Mouse (Mus musculus) liver, postnatal 0 days (tissue): ENCODE measurements around the gene Acrbp. TPM values are rescaled to one million over a fixed set of nuclear protein-coding genes. Genes with fewer than 3 reads are reported as not detected.

Experiments used
- ATAC-seq: fragments of 200-750 bp; cut with Nextera tagmentation; 2 replicates; pipeline ENCODE4 v1.8.0; 2017; ENCODE audit warnings: mild to moderate bottlenecking, moderate library complexity
- DNase-seq: peaks from one replicate; pipeline ENCODE4 v3.0.0-alpha.2; 2016
- H3K27ac ChIP-seq: fragments of 300-500 bp; sonication (generic); 2 replicates; pipeline ENCODE4 v1.5.1; 2014; ENCODE audit warnings: antibody characterized with exemption, moderate library complexity, mild to moderate bottlenecking, low read depth
- H3K27me3 ChIP-seq: fragments of 300-500 bp; sonication (generic); 2 replicates; pipeline ENCODE4 v1.6.1; 2014; ENCODE audit warnings: low read length, control low read depth, mixed read lengths; ENCODE audit not compliant: insufficient read depth
- H3K36me3 ChIP-seq: fragments of 300-500 bp; sonication (generic); replicated peaks from 2 replicates; pipeline ENCODE4 v1.6.1; 2014; ENCODE audit warnings: mild to moderate bottlenecking, control low read depth, low read length, moderate library complexity, mixed read lengths; ENCODE audit not compliant: insufficient read depth
- H3K4me1 ChIP-seq: fragments of 300-500 bp; sonication (generic); 2 replicates; pipeline ENCODE4 v1.6.1; 2014; ENCODE audit warnings: antibody characterized with exemption, mild to moderate bottlenecking, control low read depth; ENCODE audit not compliant: insufficient read depth
- H3K4me2 ChIP-seq: fragments of 300-500 bp; sonication (generic); 2 replicates; pipeline ENCODE4 v1.6.1; 2014; ENCODE audit warnings: low read depth, mild to moderate bottlenecking, low read length, moderate library complexity, mixed read lengths
- H3K4me3 ChIP-seq: fragments of 300-500 bp; sonication (generic); 2 replicates; pipeline ENCODE4 v1.5.1; 2014; ENCODE audit warnings: low read depth, low read length
- H3K9ac ChIP-seq: fragments of 300-500 bp; sonication (generic); replicated peaks from 2 replicates; pipeline ENCODE4 v1.6.1; 2014; ENCODE audit warnings: mild to moderate bottlenecking, moderate library complexity
- H3K9me3 ChIP-seq: fragments of 300-500 bp; sonication (generic); 2 replicates; pipeline ENCODE4 v1.6.1; 2016; ENCODE audit warnings: mild to moderate bottlenecking, control low read depth, low read length, mixed read lengths
- CTCF ChIP-seq: sonication (generic); IDR thresholded peaks from 2 replicates; pipeline ENCODE4 v1.5.1; 2016; ENCODE audit warnings: antibody characterized with exemption, low read depth
- EP300 ChIP-seq: IDR thresholded peaks from 2 replicates; pipeline ENCODE4 v1.6.1; 2016; ENCODE audit warnings: antibody characterized with exemption, low read depth, mild to moderate bottlenecking
- WGBS: fragments of 180-500 bp; shearing (Covaris S2); extraction: QIAGEN DNeasy Blood & Tissue Kit; methylation state at CpG from one replicate; pipeline ENCODE4 v1.1.7; 2014; ENCODE audit not compliant: insufficient replicate concordance; 5-methylcytosine and 5-hydroxymethylcytosine counted together
- polyA plus RNA-seq: library from polyadenylated mRNA; unstranded; fragments of >200 nt; fragmentation: Nextera tagmentation; extraction: Ambion mirVana; gene quantifications from 2 replicates; pipeline ENCODE4 v1.2.1, GENCODE M21; 2015

The Acrbp gene
- polyA plus RNA-seq, 1 experiment from 2014 or later = 2.0 TPM

GRCm38 (mm10) chr6:125073825-125074224, 24.3 kb downstream of the Acrbp start:
- H3K4me3 ChIP-seq = no peak overlapping the region
- H3K36me3 ChIP-seq = no peaks in the 10 kb centered on the region
- ATAC-seq (no peak), DNase-seq (no peak)
- H3K9me3 ChIP-seq = no peaks in the 10 kb centered on the region
- no peak overlapping the region for H3K9ac ChIP-seq
- TF ChIP-seq CTCF = no peak
- TF ChIP-seq EP300 = no peak
- 47% methylated on average over 8 of the region's 8 CpGs for WGBS
- H3K4me1 ChIP-seq = peaks cover 17% of the 10 kb centered on the region
- H3K4me2 ChIP-seq = no peak overlapping the region
- no peak overlapping the region for H3K27ac ChIP-seq
- no peaks in the 10 kb centered on the region; the same call in 1 of the 2 replicates for H3K27me3 ChIP-seq

- whole genome bisulfite sequencing = 67% methylated on average over 25 of the region's 25 CpGs
- 0 out of 2 replicates have a peak, but pooled peaks cover 8% of the 10 kb centered on the region for H3K4me1 ChIP-seq
- H3K9me3 ChIP-seq = no peaks in the 10 kb centered on the region
- H3K4me3 ChIP-seq = peak overlapping the region; percentile 29; the same call in 1 of the 2 replicates
- H3K27ac ChIP-seq = no peak overlapping the region
- TF ChIP-seq CTCF (no peak), EP300 (no peak)
- no peaks in the 10 kb centered on the region for H3K36me3 ChIP-seq
- H3K27me3 ChIP-seq = no peaks in the 10 kb centered on the region
- DNase-seq (no peak), ATAC-seq (no peak)
- peak overlapping the region; percentile 21; the same call in 1 of the 2 replicates for H3K9ac ChIP-seq
- H3K4me2 ChIP-seq = peak overlapping the region; percentile 73
Observed at GRCm38 (mm10) chr6:125081394-125081793, 31.9 kb downstream of the Acrbp start.

DNA sequence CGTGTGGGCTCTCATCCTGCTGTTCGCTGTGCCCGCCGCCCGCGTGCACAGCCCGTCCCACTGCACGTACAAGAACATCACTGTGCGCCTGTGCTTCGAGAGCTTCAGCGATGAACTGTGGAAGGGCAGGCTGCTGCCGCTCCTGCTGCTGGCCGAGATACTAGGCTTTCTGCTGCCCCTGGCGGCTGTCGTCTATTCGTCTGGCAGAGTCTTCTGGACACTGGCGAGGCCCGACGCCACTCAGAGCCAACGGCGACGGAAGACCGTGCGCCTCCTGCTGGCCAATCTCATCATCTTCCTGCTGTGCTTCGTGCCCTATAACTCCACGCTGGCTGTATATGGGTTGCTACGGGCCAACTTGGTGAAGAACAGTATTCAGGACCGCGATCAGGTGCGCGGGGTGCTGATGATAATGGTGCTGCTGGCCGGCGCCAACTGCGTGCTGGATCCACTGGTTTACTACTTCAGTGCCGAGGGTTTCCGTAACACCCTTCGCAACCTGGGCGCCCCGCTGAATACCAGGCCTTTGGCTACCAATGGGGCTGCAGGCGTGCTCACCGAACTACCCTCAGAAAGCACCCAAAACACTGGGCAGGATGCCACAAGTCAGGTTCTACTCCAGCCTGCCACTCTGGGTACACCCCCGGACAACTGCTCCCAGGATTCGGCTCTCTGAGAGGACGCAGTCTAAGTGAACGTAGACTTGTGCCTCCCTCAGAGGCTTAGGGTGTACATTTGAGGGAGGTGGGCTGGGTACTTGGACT, 32.5 kb downstream of the Acrbp start:
- peak; percentile 93 for TF ChIP-seq CTCF
- no peak for TF ChIP-seq EP300
- Histone ChIP-seq H3K4me3 (peak overlapping the region; percentile 29; the same call in 1 of the 2 replicates), H3K36me3 (no peaks in the 10 kb centered on the region), H3K9me3 (no peaks in the 10 kb centered on the region), H3K27me3 (no peaks in the 10 kb centered on the region), H3K4me1 (0 out of 2 replicates have a peak, but pooled peaks cover 8% of the 10 kb centered on the region), H3K4me2 (peak overlapping the region; percentile 73), H3K27ac (no peak overlapping the region), H3K9ac (peak overlapping the region; percentile 21; the same call in 1 of the 2 replicates)
- ATAC-seq = peak; percentile 85
- 47% methylated on average over 45 of the region's 45 CpGs for WGBS
- peak; percentile 89 for DNase-seq

- peaks cover 9% of the 10 kb centered on the region; the same call in 1 of the 2 replicates for H3K4me1 ChIP-seq
- H3K9ac ChIP-seq = no peak overlapping the region
- H3K27ac ChIP-seq = no peak overlapping the region
- no peak overlapping the region for H3K4me3 ChIP-seq
- TF ChIP-seq CTCF (no peak), EP300 (no peak)
- DNase-seq (no peak), ATAC-seq (peak; percentile 24)
- no peaks in the 10 kb centered on the region for H3K27me3 ChIP-seq
- 72% methylated on average over 7 of the region's 7 CpGs for WGBS
- no peaks in the 10 kb centered on the region for H3K36me3 ChIP-seq
- H3K4me2 ChIP-seq = no peak overlapping the region
- H3K9me3 ChIP-seq = no peaks in the 10 kb centered on the region
Observed at GRCm38 (mm10) chr6:125082801-125083386, 33.4 kb downstream of the Acrbp start.

- H3K4me2 ChIP-seq = no peak overlapping the region
- no peak overlapping the region for H3K4me3 ChIP-seq
- TF ChIP-seq EP300 = no peak
- peak; percentile 95 for TF ChIP-seq CTCF
- ATAC-seq (peak; percentile 46), DNase-seq (peak; percentile 63)
- no peaks in the 10 kb centered on the region for H3K9me3 ChIP-seq
- 21% methylated on average over 4 of the region's 4 CpGs for WGBS
- no peak overlapping the region for H3K27ac ChIP-seq
- no peak overlapping the region for H3K9ac ChIP-seq
- H3K4me1 ChIP-seq = peaks cover 24% of the 10 kb centered on the region
- no peaks in the 10 kb centered on the region for H3K27me3 ChIP-seq
- no peaks in the 10 kb centered on the region for H3K36me3 ChIP-seq
Observed at GRCm38 (mm10) chr6:125084424-125084823, 34.9 kb downstream of the Acrbp start.

- Histone ChIP-seq H3K27ac (peak overlapping the region; percentile 86), H3K4me3 (no peak overlapping the region), H3K27me3 (no peaks in the 10 kb centered on the region), H3K36me3 (no peaks in the 10 kb centered on the region), H3K9ac (no peak overlapping the region), H3K4me2 (no peak overlapping the region), H3K9me3 (no peaks in the 10 kb centered on the region), H3K4me1 (peaks cover 30% of the 10 kb centered on the region)
- ATAC-seq = no peak
- 72% methylated on average over 3 of the region's 3 CpGs for WGBS
- no peak for DNase-seq
- TF ChIP-seq CTCF = no peak
- no peak for TF ChIP-seq EP300
Observed at GRCm38 (mm10) chr6:125087937-125088336, 38.4 kb downstream of the Acrbp start.
